Mouse (Mus musculus): ENCODE measurements around the gene Pdpn. TPM values are rescaled to one million over a fixed set of nuclear protein-coding genes. Genes with fewer than 3 reads are reported as not detected.
A peak's percentile ranks its signal among the peaks of the same experiment; 100 is the strongest.

The Pdpn gene
- polyA plus RNA-seq, 1 experiment from 2014 or later: 25.4 TPM

DNA sequence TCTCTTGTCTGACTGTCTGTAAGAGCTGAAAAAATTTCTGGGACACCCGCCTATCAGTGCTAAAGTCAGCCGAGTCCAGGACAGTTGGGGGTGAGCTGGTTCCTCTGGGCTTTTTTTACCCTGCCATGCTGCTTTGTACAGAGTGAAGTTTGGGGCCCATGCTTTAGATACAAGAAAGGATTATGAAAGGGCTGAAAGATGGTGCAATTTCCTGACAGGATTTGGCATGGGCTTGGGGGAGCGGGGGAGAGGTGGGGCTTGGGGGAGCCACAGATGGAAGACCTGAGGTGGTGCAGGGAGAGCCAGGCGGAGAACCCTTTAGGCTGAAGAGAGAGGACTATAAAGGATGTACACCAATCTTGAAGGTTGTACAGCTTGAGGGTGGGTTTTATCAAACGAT is 60.2 kb downstream of the Pdpn start:
- Histone ChIP-seq H3K4me3 (no peak overlapping the region), H3K4me2 (no peak overlapping the region), H3K27me3 (replicated peaks) (no peaks in the 10 kb centered on the region), H3K9me3 (peaks cover 7% of the 10 kb centered on the region; the same call in 1 of the 2 replicates), H3K9ac (no peak overlapping the region), H3K36me3 (no peaks in the 10 kb centered on the region), H3K4me1 (peaks cover 5% of the 10 kb centered on the region; the same call in 1 of the 2 replicates), H3K27ac (replicated peaks) (no peak overlapping the region)
- 87% methylated on average over 5 of the region's 5 CpGs for WGBS
- ATAC-seq (ENCODE audit: extremely low read depth, insufficient number of reproducible peaks, low FRiP score, low TSS enrichment): no peak

DNA sequence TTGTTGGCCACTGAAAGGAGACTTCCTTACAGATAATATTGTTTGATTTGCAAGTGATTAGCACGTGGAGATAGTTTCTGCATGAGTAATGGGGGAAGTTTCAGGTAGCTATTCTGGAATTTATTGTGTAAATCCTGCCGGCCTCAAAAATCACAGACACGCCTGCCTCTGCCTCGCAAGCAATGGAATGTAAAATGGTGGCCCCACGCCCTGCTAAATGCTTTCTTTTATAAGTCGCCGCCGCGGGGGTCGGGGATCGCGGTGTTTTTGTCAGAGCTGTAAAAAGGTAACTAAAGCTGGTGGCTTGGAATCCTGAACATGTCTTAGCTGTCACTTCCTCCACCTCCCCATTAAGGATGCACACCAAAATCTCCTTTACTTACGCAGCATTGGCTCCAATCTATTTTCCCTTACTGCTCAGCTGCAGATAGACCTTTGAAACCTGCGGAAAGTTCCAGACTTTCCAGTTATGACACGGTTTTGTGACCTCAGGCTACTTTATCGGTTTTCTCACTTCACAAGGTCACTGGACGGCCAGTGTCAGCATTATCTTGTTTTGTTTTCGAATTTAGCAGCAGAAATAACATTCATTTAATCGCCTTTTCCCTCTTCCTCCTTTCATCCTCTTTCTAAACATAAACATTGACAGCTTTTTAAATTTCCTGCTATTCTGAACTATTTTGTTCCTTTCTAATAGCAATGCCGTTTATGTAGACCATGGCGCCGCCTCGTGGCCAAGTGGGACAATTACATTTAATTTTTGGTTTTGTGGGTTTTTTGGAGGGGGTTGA is 60.9 kb downstream of the Pdpn start:
- no peaks in the 10 kb centered on the region for H3K27me3 ChIP-seq (replicated peaks)
- H3K9ac ChIP-seq: peak overlapping the region; percentile 47
- peak overlapping the region; percentile 62 for H3K4me2 ChIP-seq
- no peak overlapping the region for H3K27ac ChIP-seq (replicated peaks)
- WGBS: 15% methylated on average over 23 of the region's 23 CpGs
- H3K4me1 ChIP-seq: peaks cover 5% of the 10 kb centered on the region; the same call in 1 of the 2 replicates
- peaks cover 13% of the 10 kb centered on the region; the same call in 1 of the 2 replicates for H3K9me3 ChIP-seq
- H3K4me3 ChIP-seq: peak overlapping the region; percentile 29
- H3K36me3 ChIP-seq: no peaks in the 10 kb centered on the region
- ATAC-seq (ENCODE audit: extremely low read depth, insufficient number of reproducible peaks, low FRiP score, low TSS enrichment): no peak

DNA sequence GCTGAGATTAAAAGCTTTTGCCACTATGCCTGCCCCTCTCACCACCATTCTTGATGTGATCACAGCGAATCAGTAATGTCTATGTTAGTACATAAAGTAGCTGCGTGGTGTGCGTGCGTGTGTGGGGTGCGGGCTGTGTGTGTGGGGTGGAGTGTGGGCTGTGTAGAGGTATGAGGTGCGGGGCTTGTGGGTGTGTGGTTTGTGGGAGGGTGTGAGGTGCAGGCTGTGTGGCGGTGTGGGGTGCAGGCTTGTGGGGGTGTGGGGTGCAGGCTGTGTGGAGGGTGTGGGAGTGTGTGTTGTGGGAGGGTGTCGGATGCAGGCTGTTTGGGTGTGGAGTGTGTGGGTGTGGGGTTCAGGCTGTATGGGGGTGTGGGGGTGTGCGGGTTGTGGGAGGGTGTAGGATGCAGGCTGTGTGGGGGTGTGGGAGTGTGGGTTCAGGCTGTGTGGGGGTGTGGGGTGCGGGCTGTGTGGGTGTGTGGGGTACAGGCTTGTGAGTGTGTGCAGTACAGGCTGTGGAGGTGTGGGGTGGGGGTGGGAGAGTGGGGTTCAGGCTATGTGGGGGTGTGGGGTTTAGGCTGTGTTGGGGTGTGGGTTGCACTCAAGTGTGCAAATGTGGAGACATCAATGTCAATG is 67.5 kb downstream of the Pdpn start:
- Histone ChIP-seq H3K27me3 (replicated peaks) (no peaks in the 10 kb centered on the region), H3K4me2 (no peak overlapping the region), H3K4me1 (peaks cover 7% of the 10 kb centered on the region), H3K9ac (no peak overlapping the region), H3K4me3 (no peak overlapping the region), H3K9me3 (peaks cover 16% of the 10 kb centered on the region; the same call in 1 of the 2 replicates), H3K27ac (replicated peaks) (no peak overlapping the region), H3K36me3 (no peaks in the 10 kb centered on the region)
- ATAC-seq (ENCODE audit: extremely low read depth, insufficient number of reproducible peaks, low FRiP score, low TSS enrichment): peak; percentile 31; the same call in 1 of the 2 replicates
- WGBS: 87% methylated on average over 10 of the region's 10 CpGs

DNA sequence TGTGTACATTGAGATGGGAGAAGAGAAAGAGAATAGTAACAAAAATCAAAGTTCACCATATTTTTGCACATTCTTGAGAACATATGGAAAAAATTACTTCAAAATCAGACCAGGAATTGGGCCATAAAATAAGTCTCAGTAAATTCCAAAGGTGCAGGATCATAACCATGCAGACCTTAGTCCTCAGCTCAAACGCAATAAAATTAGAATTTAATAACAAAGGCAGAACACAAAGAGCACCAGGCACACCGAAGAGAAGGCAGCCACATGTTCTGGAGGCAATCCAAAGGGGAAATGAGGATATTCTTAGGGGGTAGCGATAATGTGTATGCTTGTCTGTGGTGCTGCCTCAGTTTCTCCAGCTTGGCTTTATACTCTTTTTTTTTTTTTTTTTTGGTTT is 68.3 kb downstream of the Pdpn start:
- ATAC-seq (ENCODE audit: extremely low read depth, insufficient number of reproducible peaks, low FRiP score, low TSS enrichment): no peak
- Histone ChIP-seq H3K27me3 (replicated peaks) (no peaks in the 10 kb centered on the region), H3K9me3 (peaks cover 16% of the 10 kb centered on the region; the same call in 1 of the 2 replicates), H3K9ac (no peak overlapping the region), H3K4me1 (peaks cover 7% of the 10 kb centered on the region), H3K27ac (replicated peaks) (no peak overlapping the region), H3K4me3 (no peak overlapping the region), H3K4me2 (no peak overlapping the region), H3K36me3 (no peaks in the 10 kb centered on the region)
- WGBS: 79% methylated on average over 3 of the region's 3 CpGs

DNA sequence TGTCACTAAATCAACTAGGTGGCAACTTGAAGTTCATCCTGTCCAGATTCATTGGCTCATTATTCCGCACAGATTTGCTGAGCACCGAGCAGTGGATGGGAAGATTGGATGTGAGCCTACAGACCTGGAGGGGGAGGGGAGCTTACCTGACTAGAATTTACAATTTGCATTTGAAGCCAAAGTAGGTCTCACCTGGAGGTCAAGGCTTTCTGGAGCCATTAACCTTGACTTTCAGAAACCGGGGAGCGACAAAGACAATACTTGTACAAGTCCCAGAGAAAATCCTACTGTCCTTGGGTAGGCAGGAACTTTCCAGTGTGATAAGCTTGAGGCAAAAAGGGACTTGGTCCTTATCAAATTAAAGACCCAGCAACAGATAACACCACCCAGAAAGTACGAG is 71.4 kb downstream of the Pdpn start:
- no peaks in the 10 kb centered on the region for H3K36me3 ChIP-seq
- no peak overlapping the region for H3K4me3 ChIP-seq
- no peak overlapping the region for H3K27ac ChIP-seq (replicated peaks)
- H3K4me2 ChIP-seq: no peak overlapping the region
- 34% methylated on average over 5 of the region's 5 CpGs for WGBS
- H3K9ac ChIP-seq: no peak overlapping the region
- 0 out of 2 replicates have a peak, but pooled peaks cover 2% of the 10 kb centered on the region for H3K9me3 ChIP-seq
- peaks cover 13% of the 10 kb centered on the region for H3K4me1 ChIP-seq
- no peak for ATAC-seq (ENCODE audit: extremely low read depth, insufficient number of reproducible peaks, low FRiP score, low TSS enrichment)
- no peaks in the 10 kb centered on the region for H3K27me3 ChIP-seq (replicated peaks)

DNA sequence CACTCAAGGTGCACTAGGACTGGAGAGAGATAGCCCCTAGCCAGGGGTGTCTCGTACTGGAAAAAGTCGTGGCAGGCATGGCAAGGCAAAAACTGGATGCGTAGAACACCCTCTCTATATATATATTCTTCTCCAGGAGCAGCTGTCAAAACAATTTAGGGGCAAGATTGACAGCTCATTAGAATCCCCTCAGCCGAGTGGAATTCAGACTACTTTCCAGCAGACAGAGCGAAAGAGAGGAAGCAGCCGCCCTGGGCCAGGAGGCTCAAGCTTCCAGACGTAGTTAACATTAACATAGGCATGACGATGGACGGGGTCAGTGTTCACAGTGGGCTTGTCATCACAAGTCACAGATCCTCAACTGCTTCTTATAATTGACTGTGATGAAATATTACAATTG is 73.5 kb downstream of the Pdpn start:
- Histone ChIP-seq H3K27me3 (replicated peaks) (no peaks in the 10 kb centered on the region), H3K4me1 (peaks cover 13% of the 10 kb centered on the region), H3K4me2 (no peak overlapping the region), H3K9me3 (0 out of 2 replicates have a peak, but pooled peaks cover 2% of the 10 kb centered on the region), H3K27ac (replicated peaks) (no peak overlapping the region), H3K36me3 (no peaks in the 10 kb centered on the region), H3K4me3 (no peak overlapping the region), H3K9ac (no peak overlapping the region)
- 24% methylated on average over 9 of the region's 9 CpGs for WGBS
- no peak for ATAC-seq (ENCODE audit: extremely low read depth, insufficient number of reproducible peaks, low FRiP score, low TSS enrichment)

DNA sequence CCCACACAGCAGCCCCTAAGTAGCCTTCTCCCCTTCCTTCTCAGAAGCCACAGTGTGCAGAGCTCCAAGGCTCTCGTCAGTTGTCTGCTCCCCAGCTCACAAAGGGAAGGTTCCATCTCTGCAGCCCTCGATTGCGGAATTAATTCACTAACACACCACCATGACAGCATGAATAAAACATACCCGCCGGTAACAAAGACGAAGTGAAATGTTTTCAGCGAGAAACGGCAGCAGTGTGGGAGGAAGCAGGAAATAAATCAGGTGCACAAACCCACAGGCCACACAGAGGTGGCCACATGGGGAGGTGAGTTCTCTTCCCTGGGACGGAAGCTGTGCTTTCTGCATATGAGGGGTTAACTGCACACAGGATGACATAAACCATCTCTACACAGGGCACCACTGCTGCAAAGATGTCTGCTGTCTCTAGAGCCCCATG is 80.0 kb downstream of the Pdpn start:
- no peaks in the 10 kb centered on the region; the same call in 1 of the 2 replicates for H3K27me3 ChIP-seq (replicated peaks)
- no peaks in the 10 kb centered on the region for H3K4me1 ChIP-seq
- H3K9me3 ChIP-seq: 0 out of 2 replicates have a peak, but pooled peaks cover 2% of the 10 kb centered on the region
- no peaks in the 10 kb centered on the region for H3K36me3 ChIP-seq
- no peak overlapping the region for H3K27ac ChIP-seq (replicated peaks)
- WGBS: 70% methylated on average over 9 of the region's 9 CpGs
- H3K9ac ChIP-seq: no peak overlapping the region
- no peak overlapping the region for H3K4me3 ChIP-seq
- ATAC-seq (ENCODE audit: extremely low read depth, insufficient number of reproducible peaks, low FRiP score, low TSS enrichment): no peak
- H3K4me2 ChIP-seq: no peak overlapping the region

DNA sequence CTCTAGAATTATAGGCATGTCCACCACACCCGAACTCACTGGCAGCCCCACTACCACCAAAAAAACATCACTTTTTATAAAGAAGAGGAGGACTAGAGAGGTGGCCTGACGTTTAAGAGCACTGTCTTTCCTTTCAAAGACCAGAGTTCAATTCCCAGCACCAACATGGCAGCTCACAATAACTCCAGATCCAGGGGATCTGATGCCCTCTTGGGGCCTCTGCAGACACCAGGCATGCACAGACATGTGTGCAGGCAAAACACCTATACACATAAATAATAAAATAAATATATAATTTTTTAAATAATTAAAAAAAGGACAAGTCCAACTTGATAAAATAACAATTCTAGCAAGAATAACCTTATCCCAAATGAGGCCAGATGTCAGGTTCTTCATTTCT is 80.5 kb downstream of the Pdpn start:
- Histone ChIP-seq H3K4me1 (no peaks in the 10 kb centered on the region), H3K4me2 (no peak overlapping the region), H3K9ac (no peak overlapping the region), H3K4me3 (no peak overlapping the region), H3K27ac (replicated peaks) (no peak overlapping the region), H3K36me3 (no peaks in the 10 kb centered on the region), H3K27me3 (replicated peaks) (no peaks in the 10 kb centered on the region; the same call in 1 of the 2 replicates), H3K9me3 (0 out of 2 replicates have a peak, but pooled peaks cover 1% of the 10 kb centered on the region)
- 70% methylated on average over 2 of the region's 2 CpGs for WGBS
- no peak for ATAC-seq (ENCODE audit: extremely low read depth, insufficient number of reproducible peaks, low FRiP score, low TSS enrichment)

Other genes with a start within 250 kb of the Pdpn start
- gene Prdm2, start 86.6 kb downstream of the Pdpn start, polyA plus RNA-seq (2015; fragmentation: Nextera tagmentation; extraction: Ambion mirVana): 7.0 and 7.5 TPM in 2 replicates
- 0.17 and 0.40 TPM in 2 replicates for gene Lrrc38, start 50.2 kb upstream of the Pdpn start, polyA plus RNA-seq (2015; fragmentation: Nextera tagmentation; extraction: Ambion mirVana)
- not detected in 2 replicates for gene Pramel1, start 94.9 kb upstream of the Pdpn start, polyA plus RNA-seq (2015; fragmentation: Nextera tagmentation; extraction: Ambion mirVana)
- 11.0 and 13.2 TPM in 2 replicates for gene Pramef8, start 112.9 kb upstream of the Pdpn start, polyA plus RNA-seq (2015; fragmentation: Nextera tagmentation; extraction: Ambion mirVana)
- not detected in 2 replicates for gene Oog4, start 150.8 kb upstream of the Pdpn start, polyA plus RNA-seq (2015; fragmentation: Nextera tagmentation; extraction: Ambion mirVana)
- gene Gm13043, start 211.8 kb upstream of the Pdpn start, polyA plus RNA-seq (2015; fragmentation: Nextera tagmentation; extraction: Ambion mirVana): not detected in 2 replicates
- gene Gm13040, start 236.4 kb upstream of the Pdpn start, polyA plus RNA-seq (2015; fragmentation: Nextera tagmentation; extraction: Ambion mirVana): not detected in 2 replicates

Measured in heart, embryonic 13.5 days (tissue).